Mouse (Mus musculus): ENCODE measurements around the gene Aqp9.

Gene Aqp9

DNA sequence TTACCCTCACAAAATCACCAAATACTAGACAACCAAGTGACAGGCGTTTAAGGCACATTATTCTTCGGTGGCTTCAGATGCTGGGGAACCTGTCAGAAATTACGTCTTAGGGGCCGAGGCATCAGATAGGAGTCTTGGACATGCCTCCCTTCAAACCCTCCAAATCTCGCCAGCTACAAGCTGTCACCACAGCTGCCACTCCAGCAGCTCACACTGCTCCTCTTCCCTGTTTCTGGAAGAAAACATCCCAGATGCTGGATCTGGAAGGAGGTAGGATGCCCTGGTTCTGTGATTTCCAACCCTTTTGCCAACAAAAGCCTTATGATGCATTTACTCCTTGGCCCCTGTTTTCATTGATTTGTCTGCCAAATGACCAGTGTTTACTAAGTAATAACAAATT lies 101.3 kb downstream of the Aqp9 start:
- no peak for DNase-seq (ENCODE audit: inconsistent ontology term)

DNA sequence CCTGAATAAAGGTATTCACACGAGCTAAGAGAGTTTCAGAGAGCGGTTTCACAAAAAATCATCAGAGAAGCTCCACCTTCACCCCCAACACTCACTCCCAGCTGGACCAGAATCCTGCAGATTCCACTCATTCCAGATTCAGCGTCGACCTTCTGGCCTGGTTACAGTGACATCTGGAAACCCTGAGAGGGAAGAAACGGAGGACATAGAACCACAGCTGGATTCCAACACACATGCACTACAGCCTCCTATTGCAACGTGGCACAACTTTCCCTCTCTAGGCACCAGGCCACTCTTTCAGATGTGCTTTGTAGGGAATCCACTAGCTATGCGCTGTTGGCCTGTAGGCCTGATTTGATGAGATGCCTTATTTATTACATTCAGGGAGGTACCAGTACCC lies 102.0 kb downstream of the Aqp9 start:
- no peak for DNase-seq (ENCODE audit: inconsistent ontology term)

DNA sequence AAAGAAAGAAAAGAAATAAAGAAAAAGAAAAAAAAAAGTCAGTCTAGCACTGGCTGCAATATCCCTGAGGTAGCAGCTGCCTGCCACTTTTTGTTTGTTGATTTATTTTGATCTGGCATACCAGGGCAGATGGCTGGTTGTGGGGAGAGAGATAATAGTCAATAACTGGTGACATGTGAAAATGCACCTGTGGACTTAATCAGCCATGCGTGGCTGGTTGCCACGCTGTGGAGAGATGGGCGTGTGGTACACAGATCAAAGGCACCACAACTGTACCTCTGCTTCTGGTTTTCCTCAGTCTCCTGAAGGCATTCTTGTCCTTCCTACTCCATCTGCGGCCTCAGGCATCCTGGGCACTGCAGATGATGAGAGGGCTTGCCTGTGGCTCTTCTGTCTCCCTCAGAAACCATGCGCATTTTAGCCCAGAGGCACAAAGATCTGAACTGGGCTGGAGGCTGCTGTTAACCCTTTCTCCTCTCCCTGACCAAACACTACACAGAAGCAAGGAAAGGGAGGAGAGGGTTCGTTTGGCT lies 103.1 kb downstream of the Aqp9 start:
- DNase-seq (ENCODE audit: inconsistent ontology term): no peak

DNA sequence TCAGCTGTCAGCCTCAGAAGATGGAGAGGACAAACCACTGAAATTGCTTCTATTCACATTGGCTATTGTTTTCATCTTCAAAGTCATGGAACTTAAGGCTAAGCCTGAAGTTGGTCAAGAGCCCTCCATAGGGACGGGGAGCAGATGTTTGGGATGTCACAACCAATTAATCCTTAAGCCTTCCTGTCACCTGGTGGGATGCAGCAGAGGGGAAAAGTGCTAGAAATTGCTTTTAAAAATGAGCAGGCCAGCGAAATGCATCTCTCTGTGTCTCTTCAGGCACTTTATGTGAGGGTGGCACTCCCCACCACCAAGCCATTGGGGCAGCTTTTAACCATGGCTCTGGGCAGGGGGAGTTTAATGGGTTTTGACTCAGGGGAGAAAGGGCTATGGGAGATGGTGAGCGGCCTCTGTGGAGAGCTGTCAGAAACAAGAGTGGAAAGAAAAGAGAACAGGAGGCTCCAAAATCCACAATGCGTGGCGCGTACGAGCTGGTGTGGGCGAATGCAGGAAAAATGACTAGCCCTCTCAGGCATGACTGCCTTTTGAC lies 104.1 kb downstream of the Aqp9 start:
- DNase-seq (ENCODE audit: inconsistent ontology term): no peak

DNA sequence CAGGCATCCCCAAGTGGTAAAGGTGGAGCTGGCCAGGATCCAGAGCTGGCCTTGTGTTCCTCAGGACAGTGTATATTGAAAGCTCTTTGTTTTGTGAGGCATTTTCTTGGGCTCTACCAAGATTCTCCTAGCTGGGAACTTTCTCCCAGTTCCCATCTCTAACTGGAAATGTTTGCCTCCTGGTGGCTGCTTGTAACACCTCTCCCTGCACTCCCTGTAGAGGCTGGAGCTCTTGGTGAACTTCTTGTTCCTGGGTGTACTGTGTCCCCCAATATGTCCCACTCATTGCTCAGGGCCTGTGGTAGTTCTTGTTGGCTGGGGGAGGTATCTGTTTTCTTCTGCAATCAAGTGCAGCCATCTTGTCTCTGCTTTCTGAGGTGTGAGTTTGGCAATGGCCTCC lies 104.9 kb downstream of the Aqp9 start:
- DNase-seq (ENCODE audit: inconsistent ontology term): no peak

DNA sequence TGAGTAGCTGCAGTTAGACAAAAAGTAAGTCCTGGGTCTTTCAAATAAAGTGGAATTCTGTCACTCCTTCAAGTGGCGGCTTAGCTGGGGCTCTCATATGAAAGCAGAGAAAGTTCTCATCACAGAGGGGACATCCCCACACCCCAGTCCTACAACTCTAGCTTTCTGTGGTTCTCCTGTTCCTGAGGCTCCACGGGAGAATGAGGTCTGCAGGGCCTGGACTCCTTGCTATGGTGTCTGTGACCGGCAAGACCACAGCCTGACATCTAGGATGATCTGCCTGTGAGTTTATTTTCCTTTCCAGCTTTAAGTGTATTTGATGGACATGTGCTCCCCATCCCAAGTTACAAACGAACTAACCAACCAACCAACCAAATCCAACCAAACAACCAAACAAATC lies 105.5 kb downstream of the Aqp9 start:
- DNase-seq (ENCODE audit: inconsistent ontology term): no peak

DNA sequence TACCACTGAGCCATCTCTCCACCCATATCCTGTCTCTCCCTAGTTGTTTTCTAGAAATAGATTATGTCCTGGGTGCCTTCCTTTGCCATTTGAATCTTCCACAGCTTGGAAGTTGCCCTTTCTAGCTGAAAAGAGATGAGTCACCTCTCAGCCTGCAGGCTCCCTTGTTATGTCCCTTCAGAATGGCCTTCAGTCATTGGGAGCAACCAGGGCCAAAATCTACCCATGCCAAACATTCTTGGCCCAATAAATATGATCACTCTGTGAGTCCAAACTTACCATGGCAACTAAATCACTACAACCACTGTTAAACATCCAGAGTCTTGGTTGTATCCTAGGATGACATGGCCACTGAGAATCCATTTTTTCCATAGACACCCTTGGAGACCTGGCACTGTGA lies 106.2 kb downstream of the Aqp9 start:
- DNase-seq (ENCODE audit: inconsistent ontology term): peak; percentile 90
